Mouse (Mus musculus) layer of hippocampus, postnatal 10 days (tissue): ENCODE measurements at regions not wholly inside any gene's neighbourhood (a gene's known extent, or its start where the extent isn't known, plus 50 kb on each side); places are given as distances from the start of the nearest gene placed in this dataset.
"Not testable (repeated sequence)": the region's sequence is repeated elsewhere in the genome, so short reads cannot be mapped to it uniquely, and the experiment has no call there.

Experiments
- DNase-seq, 2 experiments: peaks; one replicate each; pipeline ENCODE4 v3.0.0; 2021; ENCODE audit warnings: low spot score in 2 of 2

- DNase-seq, result not testable (repeated sequence)
These were observed 81.3 kb downstream of the Ogfrl1 start for GRCm38 (mm10) chr1:23316288-23316687.

GRCm38 (mm10) chr1:23314863-23315262, 82.7 kb downstream of the Ogfrl1 start:
- DNase-seq, result not testable (repeated sequence)

GRCm38 (mm10) chr1:23292718-23293117, 104.9 kb downstream of the Ogfrl1 start:
- no peak for DNase-seq

- DNase-seq, result peak; percentile 49 to 59
These were observed 110.8 kb downstream of the Ogfrl1 start for GRCm38 (mm10) chr1:23286741-23287140.

- no peak for DNase-seq
These were observed 114.7 kb downstream of the Ogfrl1 start for GRCm38 (mm10) chr1:23282870-23283219.

GRCm38 (mm10) chr1:23282215-23282869, 115.2 kb downstream of the Ogfrl1 start:
- no peak for DNase-seq

GRCm38 (mm10) chr1:23279827-23280226, 117.7 kb downstream of the Ogfrl1 start:
- no peak for DNase-seq

- DNase-seq, result no peak
These were observed 125.5 kb downstream of the Ogfrl1 start for GRCm38 (mm10) chr1:23272077-23272476.

GRCm38 (mm10) chr1:23270910-23271822, 126.4 kb downstream of the Ogfrl1 start:
- DNase-seq, result no peak

GRCm38 (mm10) chr1:23268062-23268461, 129.5 kb downstream of the Ogfrl1 start:
- DNase-seq, result no peak

GRCm38 (mm10) chr1:23265556-23266232, 131.9 kb downstream of the Ogfrl1 start:
- DNase-seq, result no peak

- DNase-seq, result no peak
These were observed 133.3 kb downstream of the Ogfrl1 start for GRCm38 (mm10) chr1:23264251-23264650.

- no peak for DNase-seq
These were observed 133.8 kb downstream of the Ogfrl1 start for GRCm38 (mm10) chr1:23263798-23264197.

- no peak for DNase-seq
These were observed 135.9 kb downstream of the Ogfrl1 start for GRCm38 (mm10) chr1:23261652-23262051.

- DNase-seq, result no peak
These were observed 140.2 kb downstream of the Ogfrl1 start for GRCm38 (mm10) chr1:23257306-23257895.

GRCm38 (mm10) chr1:23256630-23257001, 141.0 kb downstream of the Ogfrl1 start:
- peak; percentile 64 to 76 for DNase-seq

- DNase-seq, result peak; percentile 92 to 98
These were observed 141.5 kb downstream of the Ogfrl1 start for GRCm38 (mm10) chr1:23255925-23256629.

GRCm38 (mm10) chr1:23254235-23254634, 143.3 kb downstream of the Ogfrl1 start:
- no peak for DNase-seq

- no peak for DNase-seq
These were observed 129.5 kb upstream of the 4933415F23Rik start for GRCm38 (mm10) chr1:23231522-23231921.

GRCm38 (mm10) chr1:23228478-23228877, 126.4 kb upstream of the 4933415F23Rik start:
- no peak for DNase-seq
